Mouse (Mus musculus): ENCODE data around the gene Dnmt1. TPM values are rescaled to one million over a fixed set of nuclear protein-coding genes. Genes with fewer than 3 reads are reported as not detected.
A peak's percentile ranks its signal among the peaks of the same experiment; 100 is the strongest.

Gene Dnmt1
- polyA plus RNA-seq, 1 experiment from 2014 or later: 67.7 TPM

- Histone ChIP-seq H3K36me3 (ENCODE audit: control insufficient read depth, insufficient read depth, low read length) (peaks cover 3% of the 10 kb centered on the region; the same call in 1 of the 2 replicates), H3K27me3 (ENCODE audit: control insufficient read depth, insufficient read depth, low read depth, low read length) (peaks cover 20% of the 10 kb centered on the region), H3K27ac (ENCODE audit: low read length) (no peak overlapping the region), H3K9me3 (replicated peaks; ENCODE audit: control insufficient read depth, low read length, poor library complexity, severe bottlenecking) (no peaks in the 10 kb centered on the region), H3K4me3 (ENCODE audit: low read depth, low read length) (no peak overlapping the region), H3K4me1 (ENCODE audit: control insufficient read depth, insufficient read depth, low read length) (peaks cover 5% of the 10 kb centered on the region), H3K9ac (ENCODE audit: low read depth, low read length) (no peak overlapping the region), H3K4me2 (ENCODE audit: low read length) (no peak overlapping the region)
- 90% methylated on average over 12 of the region's 12 CpGs for WGBS
- ATAC-seq: no peak
Measured at GRCm38 (mm10) chr9:20873521-20873920, 86.2 kb downstream of the Dnmt1 start.

- WGBS: 91% methylated on average over 10 of the region's 10 CpGs
- peaks cover 24% of the 10 kb centered on the region for H3K27me3 ChIP-seq (ENCODE audit: control insufficient read depth, insufficient read depth, low read depth, low read length)
- no peak overlapping the region for H3K9ac ChIP-seq (ENCODE audit: low read depth, low read length)
- peaks cover 3% of the 10 kb centered on the region; the same call in 1 of the 2 replicates for H3K36me3 ChIP-seq (ENCODE audit: control insufficient read depth, insufficient read depth, low read length)
- H3K27ac ChIP-seq (ENCODE audit: low read length): no peak overlapping the region
- H3K9me3 ChIP-seq (replicated peaks; ENCODE audit: control insufficient read depth, low read length, poor library complexity, severe bottlenecking): no peaks in the 10 kb centered on the region
- H3K4me3 ChIP-seq (ENCODE audit: low read depth, low read length): no peak overlapping the region
- H3K4me2 ChIP-seq (ENCODE audit: low read length): no peak overlapping the region
- no peak for ATAC-seq
- H3K4me1 ChIP-seq (ENCODE audit: control insufficient read depth, insufficient read depth, low read length): peaks cover 5% of the 10 kb centered on the region
Measured at GRCm38 (mm10) chr9:20872991-20873390, 86.7 kb downstream of the Dnmt1 start.

- WGBS: 72% methylated on average over 12 of the region's 12 CpGs
- H3K4me1 ChIP-seq (ENCODE audit: control insufficient read depth, insufficient read depth, low read length): no peaks in the 10 kb centered on the region
Measured at GRCm38 (mm10) chr9:20870211-20871173, 89.2 kb downstream of the Dnmt1 start.

GRCm38 (mm10) chr9:20869246-20869645 is 90.4 kb downstream of the Dnmt1 start:
- no peak for ATAC-seq
- WGBS: 10% methylated on average over 19 of the region's 19 CpGs
- Histone ChIP-seq H3K27ac (ENCODE audit: low read length) (no peak overlapping the region), H3K36me3 (ENCODE audit: control insufficient read depth, insufficient read depth, low read length) (peaks cover 3% of the 10 kb centered on the region; the same call in 1 of the 2 replicates), H3K27me3 (ENCODE audit: control insufficient read depth, insufficient read depth, low read depth, low read length) (peaks cover 32% of the 10 kb centered on the region), H3K4me1 (ENCODE audit: control insufficient read depth, insufficient read depth, low read length) (no peaks in the 10 kb centered on the region), H3K4me3 (ENCODE audit: low read depth, low read length) (peak overlapping the region; percentile 35), H3K9ac (ENCODE audit: low read depth, low read length) (no peak overlapping the region), H3K4me2 (ENCODE audit: low read length) (peak overlapping the region; percentile 51), H3K9me3 (replicated peaks; ENCODE audit: control insufficient read depth, low read length, poor library complexity, severe bottlenecking) (no peaks in the 10 kb centered on the region)

More at GRCm38 (mm10) chr9:20870211-20871173, 89.2 kb downstream of the Dnmt1 start:
- Histone ChIP-seq H3K36me3 (ENCODE audit: control insufficient read depth, insufficient read depth, low read length) (peaks cover 3% of the 10 kb centered on the region; the same call in 1 of the 2 replicates), H3K9me3 (replicated peaks; ENCODE audit: control insufficient read depth, low read length, poor library complexity, severe bottlenecking) (no peaks in the 10 kb centered on the region), H3K27ac (ENCODE audit: low read length) (no peak overlapping the region), H3K27me3 (ENCODE audit: control insufficient read depth, insufficient read depth, low read depth, low read length) (peaks cover 32% of the 10 kb centered on the region), H3K9ac (ENCODE audit: low read depth, low read length) (no peak overlapping the region), H3K4me3 (ENCODE audit: low read depth, low read length) (no peak overlapping the region), H3K4me2 (ENCODE audit: low read length) (no peak overlapping the region)
- ATAC-seq: no peak

- peak within 1 kb of the TSS; percentile 35 for H3K4me3 ChIP-seq (ENCODE audit: low read depth, low read length)
- peak within 1 kb of the TSS; percentile 55 for H3K9ac ChIP-seq (ENCODE audit: low read depth, low read length)
- peaks cover 3% of the 10 kb centered on the region; the same call in 1 of the 2 replicates for H3K36me3 ChIP-seq (ENCODE audit: control insufficient read depth, insufficient read depth, low read length)
- ATAC-seq: 0 out of 2 replicates have a peak, but pooled peaks have one; percentile 47
- peak within 1 kb of the TSS; percentile 51 for H3K4me2 ChIP-seq (ENCODE audit: low read length)
- no peaks in the 10 kb centered on the region for H3K9me3 ChIP-seq (replicated peaks; ENCODE audit: control insufficient read depth, low read length, poor library complexity, severe bottlenecking)
- H3K27ac ChIP-seq (ENCODE audit: low read length): no peak within 1 kb of the TSS
- WGBS: 12% methylated on average over 47 of the region's 53 CpGs
- H3K27me3 ChIP-seq (ENCODE audit: control insufficient read depth, insufficient read depth, low read depth, low read length): peaks cover 32% of the 10 kb centered on the region
- no peaks in the 10 kb centered on the region for H3K4me1 ChIP-seq (ENCODE audit: control insufficient read depth, insufficient read depth, low read length)
Measured at GRCm38 (mm10) chr9:20868448-20869001, 91.2 kb downstream of the Dnmt1 start, which contains the start of gene A230050P20Rik. A230050P20Rik (plus strand) TSS chr9:20868642.

- H3K9me3 ChIP-seq (replicated peaks; ENCODE audit: control insufficient read depth, low read length, poor library complexity, severe bottlenecking): no peaks in the 10 kb centered on the region
- peaks cover 32% of the 10 kb centered on the region for H3K27me3 ChIP-seq (ENCODE audit: control insufficient read depth, insufficient read depth, low read depth, low read length)
- no peak for ATAC-seq
- no peaks in the 10 kb centered on the region for H3K4me1 ChIP-seq (ENCODE audit: control insufficient read depth, insufficient read depth, low read length)
- H3K27ac ChIP-seq (ENCODE audit: low read length): no peak overlapping the region
- H3K36me3 ChIP-seq (ENCODE audit: control insufficient read depth, insufficient read depth, low read length): no peaks in the 10 kb centered on the region
- no peak overlapping the region for H3K9ac ChIP-seq (ENCODE audit: low read depth, low read length)
- 61% methylated on average over 3 of the region's 3 CpGs for WGBS
- no peak overlapping the region for H3K4me2 ChIP-seq (ENCODE audit: low read length)
- no peak overlapping the region for H3K4me3 ChIP-seq (ENCODE audit: low read depth, low read length)
Measured at GRCm38 (mm10) chr9:20866879-20867278, 92.8 kb downstream of the Dnmt1 start.

GRCm38 (mm10) chr9:20862225-20862624 is 97.5 kb downstream of the Dnmt1 start:
- H3K36me3 ChIP-seq (ENCODE audit: control insufficient read depth, insufficient read depth, low read length): no peaks in the 10 kb centered on the region
- ATAC-seq: no peak
- H3K27ac ChIP-seq (ENCODE audit: low read length): no peak overlapping the region
- 57% methylated on average over 4 of the region's 4 CpGs for WGBS
- no peak overlapping the region for H3K4me2 ChIP-seq (ENCODE audit: low read length)
- peaks cover 4% of the 10 kb centered on the region for H3K27me3 ChIP-seq (ENCODE audit: control insufficient read depth, insufficient read depth, low read depth, low read length)
- H3K4me1 ChIP-seq (ENCODE audit: control insufficient read depth, insufficient read depth, low read length): no peaks in the 10 kb centered on the region
- H3K4me3 ChIP-seq (ENCODE audit: low read depth, low read length): no peak overlapping the region
- H3K9me3 ChIP-seq (replicated peaks; ENCODE audit: control insufficient read depth, low read length, poor library complexity, severe bottlenecking): no peaks in the 10 kb centered on the region
- H3K9ac ChIP-seq (ENCODE audit: low read depth, low read length): no peak overlapping the region

GRCm38 (mm10) chr9:20861821-20862220 is 97.9 kb downstream of the Dnmt1 start:
- Histone ChIP-seq H3K9me3 (replicated peaks; ENCODE audit: control insufficient read depth, low read length, poor library complexity, severe bottlenecking) (no peaks in the 10 kb centered on the region), H3K27me3 (ENCODE audit: control insufficient read depth, insufficient read depth, low read depth, low read length) (peaks cover 4% of the 10 kb centered on the region; the same call in 1 of the 2 replicates), H3K4me3 (ENCODE audit: low read depth, low read length) (no peak overlapping the region), H3K4me1 (ENCODE audit: control insufficient read depth, insufficient read depth, low read length) (no peaks in the 10 kb centered on the region), H3K27ac (ENCODE audit: low read length) (no peak overlapping the region), H3K36me3 (ENCODE audit: control insufficient read depth, insufficient read depth, low read length) (no peaks in the 10 kb centered on the region), H3K4me2 (ENCODE audit: low read length) (no peak overlapping the region), H3K9ac (ENCODE audit: low read depth, low read length) (no peak overlapping the region)
- WGBS: 11% methylated on average over 4 of the region's 4 CpGs
- ATAC-seq: no peak

GRCm38 (mm10) chr9:20859926-20860325 is 99.8 kb downstream of the Dnmt1 start:
- Histone ChIP-seq H3K4me3 (ENCODE audit: low read depth, low read length) (no peak overlapping the region), H3K9ac (ENCODE audit: low read depth, low read length) (no peak overlapping the region), H3K9me3 (replicated peaks; ENCODE audit: control insufficient read depth, low read length, poor library complexity, severe bottlenecking) (no peaks in the 10 kb centered on the region), H3K4me1 (ENCODE audit: control insufficient read depth, insufficient read depth, low read length) (no peaks in the 10 kb centered on the region), H3K27me3 (ENCODE audit: control insufficient read depth, insufficient read depth, low read depth, low read length) (0 out of 2 replicates have a peak, but pooled peaks cover 4% of the 10 kb centered on the region), H3K36me3 (ENCODE audit: control insufficient read depth, insufficient read depth, low read length) (no peaks in the 10 kb centered on the region), H3K4me2 (ENCODE audit: low read length) (no peak overlapping the region), H3K27ac (ENCODE audit: low read length) (no peak overlapping the region)
- ATAC-seq: no peak
- WGBS: 50% methylated on average over 6 of the region's 6 CpGs

All from midbrain, embryonic 16.5 days (tissue).